Mouse (Mus musculus): ENCODE data around the gene Gpx8. TPM values are rescaled to one million over a fixed set of nuclear protein-coding genes. Genes with fewer than 3 reads are reported as not detected.

Gpx8 gene
- 5.5 and 5.8 TPM in 2 replicates for polyA plus RNA-seq (2015; fragmentation: Nextera tagmentation; extraction: Ambion mirVana)

DNA sequence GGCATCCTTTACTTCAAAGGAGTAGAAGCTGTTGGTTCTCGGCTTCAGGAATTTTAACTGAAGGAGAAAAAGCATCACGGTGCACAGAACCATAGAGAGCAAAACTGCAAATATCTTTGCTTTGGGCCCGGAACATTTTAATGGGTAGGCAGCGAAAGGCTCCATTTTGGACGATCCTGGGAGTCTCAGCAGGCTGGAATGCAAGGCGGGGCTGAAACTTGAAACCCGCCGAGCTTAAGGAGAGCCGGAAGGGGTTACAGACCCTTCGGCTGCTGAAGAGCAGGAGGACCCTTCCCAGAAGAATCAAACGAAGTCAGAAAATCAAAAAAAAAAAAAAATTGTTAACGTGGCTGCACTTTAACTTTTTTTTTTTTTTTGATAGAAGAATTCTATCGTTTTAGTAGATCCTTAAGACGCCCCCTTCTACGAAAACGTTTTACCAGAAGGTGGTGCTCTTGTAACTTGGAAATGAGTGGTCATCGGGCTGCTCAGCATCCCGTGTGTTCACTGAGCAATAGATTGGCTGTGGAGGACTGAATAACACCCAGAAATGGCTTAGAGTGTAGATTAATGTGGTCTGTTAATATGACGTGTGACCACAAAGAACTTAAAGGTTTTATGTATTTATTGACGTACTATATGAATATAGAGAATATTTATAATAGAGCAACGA, at the start of gene Gpx8:
Gene Gpx8 (minus strand): TSS at position 200 of the 673 bp plus-strand sequence.
- ATAC-seq (peak; percentile 48; the same call in 1 of the 2 replicates), DNase-seq (no peak)
- WGBS (ENCODE audit: insufficient replicate concordance) = 7% methylated on average over 21 of the region's 21 CpGs
- Histone ChIP-seq H3K9ac (replicated peaks) (peak within 1 kb of the TSS; percentile 26; the same call in 1 of the 2 replicates), H3K4me3 (ENCODE audit: low read depth, low read length) (peak within 1 kb of the TSS; percentile 38), H3K27me3 (ENCODE audit: insufficient read depth, low read length) (no peaks in the 10 kb centered on the region), H3K36me3 (replicated peaks; ENCODE audit: insufficient read depth, low read length) (no peaks in the 10 kb centered on the region), H3K9me3 (ENCODE audit: low read length) (no peaks in the 10 kb centered on the region), H3K4me1 (ENCODE audit: insufficient read depth) (no peaks in the 10 kb centered on the region), H3K4me2 (ENCODE audit: low read depth, low read length) (peak within 1 kb of the TSS; percentile 42), H3K27ac (ENCODE audit: low read depth) (no peak within 1 kb of the TSS)
- TF ChIP-seq EP300 (IDR thresholded peaks at IDR 0.05; ENCODE audit: low read depth) = no peak
- TF ChIP-seq CTCF (IDR thresholded peaks at IDR 0.05; ENCODE audit: low read depth) = peak; percentile 61

DNA sequence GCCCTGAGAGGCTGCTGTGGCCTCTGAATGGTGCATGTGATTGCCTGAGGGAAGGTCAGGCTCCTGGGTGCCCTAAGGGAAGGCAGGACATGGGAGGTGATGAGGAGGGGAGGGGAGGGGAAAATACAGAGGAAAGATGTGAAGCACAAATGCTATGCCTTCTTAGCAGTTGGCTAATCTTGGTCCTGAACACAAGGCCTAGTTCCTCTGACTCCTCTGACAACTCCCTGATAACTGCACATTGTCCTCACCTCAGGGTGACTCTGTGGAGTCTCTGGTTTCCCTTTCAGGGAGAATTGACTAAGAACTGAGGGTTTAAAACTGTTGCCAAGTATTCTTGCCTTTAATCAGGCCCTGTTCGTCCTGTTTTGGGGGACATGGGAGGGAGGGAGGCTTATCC, 48.4 kb upstream of the Gpx8 start:
- no peak for DNase-seq
- WGBS (ENCODE audit: insufficient replicate concordance) = 77% methylated on average over 1 of the region's 1 CpGs
- no peak overlapping the region for H3K4me2 ChIP-seq (ENCODE audit: low read depth, low read length)

DNA sequence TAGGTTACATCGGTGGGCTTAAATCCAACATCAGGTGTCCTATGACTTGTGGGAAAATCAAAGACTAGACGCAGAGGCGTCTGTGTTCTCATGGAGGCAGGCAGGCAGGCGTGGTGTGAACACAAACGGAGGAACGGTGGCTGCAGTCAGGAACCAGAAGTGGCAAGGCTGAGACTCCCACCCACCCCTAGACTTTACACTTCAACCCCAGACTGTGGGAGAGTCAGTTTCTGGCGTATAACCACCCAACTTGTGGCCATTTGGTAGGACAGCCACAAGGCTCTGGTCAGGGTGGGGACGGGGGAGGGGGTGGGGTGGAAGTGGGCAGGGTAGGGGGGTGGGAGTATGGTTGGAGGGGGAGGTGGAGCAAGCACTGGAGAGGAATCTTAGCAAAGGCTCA, 44.3 kb upstream of the Gpx8 start:
- 70% methylated on average over 8 of the region's 8 CpGs for WGBS (ENCODE audit: insufficient replicate concordance)
- no peak overlapping the region for H3K9ac ChIP-seq (replicated peaks)
- DNase-seq = no peak
- ATAC-seq = no peak
- H3K4me1 ChIP-seq (ENCODE audit: insufficient read depth) = no peaks in the 10 kb centered on the region
- no peak overlapping the region for H3K27ac ChIP-seq (ENCODE audit: low read depth)
- H3K27me3 ChIP-seq (ENCODE audit: insufficient read depth, low read length) = no peaks in the 10 kb centered on the region
- H3K36me3 ChIP-seq (replicated peaks; ENCODE audit: insufficient read depth, low read length) = no peaks in the 10 kb centered on the region
- H3K4me3 ChIP-seq (ENCODE audit: low read depth, low read length) = no peak overlapping the region
- no peaks in the 10 kb centered on the region for H3K9me3 ChIP-seq (ENCODE audit: low read length)
- H3K4me2 ChIP-seq (ENCODE audit: low read depth, low read length) = no peak overlapping the region
- TF ChIP-seq EP300 (IDR thresholded peaks at IDR 0.05; ENCODE audit: low read depth) = no peak

More for the DNA sequence above, 48.4 kb upstream of the Gpx8 start:
- no peaks in the 10 kb centered on the region for H3K27me3 ChIP-seq (ENCODE audit: insufficient read depth, low read length)
- no peaks in the 10 kb centered on the region for H3K4me1 ChIP-seq (ENCODE audit: insufficient read depth)
- no peak overlapping the region for H3K27ac ChIP-seq (ENCODE audit: low read depth)
- no peak for TF ChIP-seq EP300 (IDR thresholded peaks at IDR 0.05; ENCODE audit: low read depth)
- no peak for TF ChIP-seq CTCF (IDR thresholded peaks at IDR 0.05; ENCODE audit: low read depth)
- H3K4me3 ChIP-seq (ENCODE audit: low read depth, low read length) = no peak overlapping the region
- no peaks in the 10 kb centered on the region for H3K36me3 ChIP-seq (replicated peaks; ENCODE audit: insufficient read depth, low read length)
- no peaks in the 10 kb centered on the region for H3K9me3 ChIP-seq (ENCODE audit: low read length)
- no peak overlapping the region for H3K9ac ChIP-seq (replicated peaks)
- ATAC-seq = no peak

DNA sequence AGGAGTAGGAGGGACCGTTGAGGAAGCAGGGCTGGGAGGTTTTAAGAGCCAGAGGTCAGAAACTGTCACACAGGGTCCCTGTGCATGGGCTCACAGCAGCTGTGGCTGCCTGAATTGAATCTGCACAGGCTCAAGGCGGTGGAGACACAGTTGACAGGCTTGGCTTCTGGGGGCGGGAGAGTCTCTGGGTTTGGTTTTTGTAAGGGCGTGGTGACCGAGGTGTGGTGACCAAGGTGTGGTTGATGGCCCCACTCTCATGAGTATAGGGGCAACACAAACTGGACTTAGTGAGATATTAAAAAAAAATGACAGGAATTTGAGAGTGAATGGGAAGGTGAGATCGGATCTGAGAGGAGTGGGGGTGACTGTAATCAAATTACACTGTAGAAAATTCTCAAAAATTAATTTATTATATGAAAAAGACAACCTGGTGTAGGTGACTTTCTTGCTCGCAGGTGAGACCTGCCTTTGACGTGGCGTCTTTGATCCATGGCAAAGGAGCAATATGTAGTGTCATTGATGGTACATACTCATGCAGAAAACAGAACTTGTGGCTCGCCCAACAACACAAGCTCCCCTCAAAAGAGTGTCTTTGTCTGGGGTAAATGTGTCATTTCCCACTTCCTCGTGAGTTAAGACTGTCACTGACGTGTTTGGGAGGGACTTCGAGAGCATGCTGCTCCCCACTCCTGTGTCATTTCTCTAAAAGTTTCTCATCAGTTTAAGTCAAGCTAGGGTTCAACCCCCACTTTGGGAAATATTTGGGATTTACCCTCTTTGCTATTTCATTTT, 41.2 kb upstream of the Gpx8 start:
- H3K27me3 ChIP-seq (ENCODE audit: insufficient read depth, low read length) = no peaks in the 10 kb centered on the region
- no peak overlapping the region for H3K27ac ChIP-seq (ENCODE audit: low read depth)
- H3K4me1 ChIP-seq (ENCODE audit: insufficient read depth) = no peaks in the 10 kb centered on the region
- H3K9me3 ChIP-seq (ENCODE audit: low read length) = no peaks in the 10 kb centered on the region
- no peaks in the 10 kb centered on the region for H3K36me3 ChIP-seq (replicated peaks; ENCODE audit: insufficient read depth, low read length)
- H3K4me2 ChIP-seq (ENCODE audit: low read depth, low read length) = no peak overlapping the region
- 67% methylated on average over 13 of the region's 13 CpGs for WGBS (ENCODE audit: insufficient replicate concordance)
- H3K9ac ChIP-seq (replicated peaks) = no peak overlapping the region
- TF ChIP-seq CTCF (IDR thresholded peaks at IDR 0.05; ENCODE audit: low read depth) (no peak), EP300 (IDR thresholded peaks at IDR 0.05; ENCODE audit: low read depth) (no peak)
- no peak for ATAC-seq
- DNase-seq = no peak
- no peak overlapping the region for H3K4me3 ChIP-seq (ENCODE audit: low read depth, low read length)

DNA sequence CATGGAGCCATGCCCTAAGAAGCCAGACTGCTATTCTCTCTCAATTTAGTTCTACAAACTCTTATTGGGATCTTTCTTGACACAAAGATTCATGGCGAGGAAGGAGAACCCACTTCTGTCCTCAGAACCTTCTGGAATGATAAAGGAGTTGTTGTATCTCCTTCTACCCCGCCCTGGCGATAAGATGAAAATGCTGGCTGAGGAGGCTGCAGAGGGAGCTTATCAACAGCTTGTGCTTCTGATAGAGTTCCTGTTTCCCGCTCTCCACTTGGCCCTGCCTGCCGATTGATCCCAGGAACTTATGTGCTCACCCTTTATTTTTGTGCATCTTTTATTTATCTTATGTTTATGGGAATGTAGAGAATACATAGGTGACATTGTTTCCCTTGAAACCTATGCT, 38.5 kb upstream of the Gpx8 start:
- no peak for ATAC-seq
- Histone ChIP-seq H3K9me3 (ENCODE audit: low read length) (no peaks in the 10 kb centered on the region), H3K9ac (replicated peaks) (no peak overlapping the region), H3K4me1 (ENCODE audit: insufficient read depth) (no peaks in the 10 kb centered on the region), H3K4me3 (ENCODE audit: low read depth, low read length) (no peak overlapping the region), H3K27ac (ENCODE audit: low read depth) (no peak overlapping the region), H3K4me2 (ENCODE audit: low read depth, low read length) (no peak overlapping the region), H3K27me3 (ENCODE audit: insufficient read depth, low read length) (no peaks in the 10 kb centered on the region), H3K36me3 (replicated peaks; ENCODE audit: insufficient read depth, low read length) (no peaks in the 10 kb centered on the region)
- TF ChIP-seq CTCF (IDR thresholded peaks at IDR 0.05; ENCODE audit: low read depth) (no peak), EP300 (IDR thresholded peaks at IDR 0.05; ENCODE audit: low read depth) (no peak)
- WGBS (ENCODE audit: insufficient replicate concordance) = 39% methylated on average over 5 of the region's 5 CpGs
- no peak for DNase-seq

DNA sequence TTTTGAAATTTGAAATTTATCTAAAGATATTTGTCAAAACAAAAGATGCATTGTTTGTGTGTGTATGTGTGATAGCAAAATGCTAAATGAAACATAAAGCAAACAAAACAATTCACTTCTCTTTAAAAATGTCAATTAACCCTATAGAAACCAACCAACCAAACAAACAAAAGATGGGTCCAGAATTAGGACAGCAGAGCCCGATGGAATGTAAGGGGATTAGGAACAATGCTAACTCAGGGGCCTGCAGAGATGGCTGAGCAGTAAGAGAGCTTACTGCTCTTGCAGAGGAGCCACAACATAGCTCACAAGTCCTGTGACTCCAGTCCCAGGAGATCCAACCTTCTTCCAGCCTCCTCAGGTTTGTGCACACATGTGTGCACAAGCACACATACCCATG, 35.9 kb upstream of the Gpx8 start:
- Histone ChIP-seq H3K9me3 (ENCODE audit: low read length) (no peaks in the 10 kb centered on the region), H3K27me3 (ENCODE audit: insufficient read depth, low read length) (no peaks in the 10 kb centered on the region), H3K4me3 (ENCODE audit: low read depth, low read length) (no peak overlapping the region), H3K27ac (ENCODE audit: low read depth) (no peak overlapping the region), H3K4me2 (ENCODE audit: low read depth, low read length) (no peak overlapping the region), H3K4me1 (ENCODE audit: insufficient read depth) (no peaks in the 10 kb centered on the region), H3K36me3 (replicated peaks; ENCODE audit: insufficient read depth, low read length) (no peaks in the 10 kb centered on the region), H3K9ac (replicated peaks) (no peak overlapping the region)
- TF ChIP-seq CTCF (IDR thresholded peaks at IDR 0.05; ENCODE audit: low read depth) = no peak
- no peak for TF ChIP-seq EP300 (IDR thresholded peaks at IDR 0.05; ENCODE audit: low read depth)
- DNase-seq (no peak), ATAC-seq (no peak)
- WGBS (ENCODE audit: insufficient replicate concordance) = 63% methylated on average over 1 of the region's 1 CpGs
